Mouse (Mus musculus) stomach, postnatal 0 days (tissue): ENCODE data around the gene Bcl2l13. TPM values are rescaled to one million over a fixed set of nuclear protein-coding genes. Genes with fewer than 3 reads are reported as not detected.
A peak's percentile ranks its signal among the peaks of the same experiment; 100 is the strongest.

Experiments
- ATAC-seq: fragments of 200-750 bp; cut with Nextera tagmentation; 2 replicates; pipeline ENCODE4 v1.8.0; 2017; ENCODE audit not compliant: low FRiP score, low TSS enrichment
- DNase-seq: peaks from one replicate; pipeline ENCODE4 v3.0.0-alpha.2; 2016; ENCODE audit warnings: low spot score
- H3K27ac ChIP-seq: fragments of 300-500 bp; sonication (generic); replicated peaks from 2 replicates; pipeline ENCODE4 v1.5.1; 2014; ENCODE audit warnings: mild to moderate bottlenecking, control low read depth
- H3K27me3 ChIP-seq: fragments of 300-500 bp; sonication (generic); 2 replicates; pipeline ENCODE4 v1.6.1; 2014; ENCODE audit warnings: low read length; ENCODE audit not compliant: control insufficient read depth, insufficient read depth
- H3K36me3 ChIP-seq: fragments of 300-500 bp; sonication (generic); 2 replicates; pipeline ENCODE4 v1.6.1; 2014; ENCODE audit warnings: low read length, mixed read lengths; ENCODE audit not compliant: control insufficient read depth, insufficient read depth
- H3K4me1 ChIP-seq: fragments of 300-500 bp; sonication (generic); replicated peaks from 2 replicates; pipeline ENCODE4 v1.6.1; 2014; ENCODE audit warnings: antibody characterized with exemption; ENCODE audit not compliant: control insufficient read depth, insufficient read depth
- H3K4me2 ChIP-seq: fragments of 300-500 bp; sonication (generic); replicated peaks from 2 replicates; pipeline ENCODE4 v1.6.1; 2014; ENCODE audit warnings: low read depth, mild to moderate bottlenecking, control low read depth, moderate library complexity
- H3K4me3 ChIP-seq: fragments of 300-500 bp; sonication (generic); 2 replicates; pipeline ENCODE4 v1.5.1; 2014; ENCODE audit warnings: low read depth, low read length, control low read depth
- H3K9ac ChIP-seq: fragments of 300-500 bp; sonication (generic); 2 replicates; pipeline ENCODE4 v1.6.1; 2014; ENCODE audit warnings: mild to moderate bottlenecking, low read length, control low read depth, mixed read lengths
- H3K9me3 ChIP-seq: fragments of 300-500 bp; sonication (generic); 2 replicates; pipeline ENCODE4 v1.6.1; 2016; ENCODE audit warnings: low read length; ENCODE audit not compliant: control insufficient read depth
- CTCF ChIP-seq: IDR thresholded peaks from 2 replicates; pipeline ENCODE4 v1.5.1; 2016; ENCODE audit warnings: antibody characterized with exemption, low read depth, mild to moderate bottlenecking, moderate library complexity
- EP300 ChIP-seq: optimal IDR thresholded peaks from 2 replicates; pipeline ENCODE3; 2016; ENCODE audit warnings: antibody characterized with exemption
- WGBS: fragments of 180-500 bp; shearing (Covaris S2); extraction: QIAGEN DNeasy Blood & Tissue Kit; methylation state at CpG from one replicate; pipeline ENCODE4 v1.1.7; 2014; 5-methylcytosine and 5-hydroxymethylcytosine counted together
- polyA plus RNA-seq: library from polyadenylated mRNA; unstranded; fragments of >200 nt; fragmentation: Nextera tagmentation; extraction: Ambion mirVana; gene quantifications from 2 replicates; pipeline ENCODE4 v1.2.1, GENCODE M21; 2015

Gene Bcl2l13
- polyA plus RNA-seq, 1 experiment from 2014 or later, result 18.4 TPM

DNA sequence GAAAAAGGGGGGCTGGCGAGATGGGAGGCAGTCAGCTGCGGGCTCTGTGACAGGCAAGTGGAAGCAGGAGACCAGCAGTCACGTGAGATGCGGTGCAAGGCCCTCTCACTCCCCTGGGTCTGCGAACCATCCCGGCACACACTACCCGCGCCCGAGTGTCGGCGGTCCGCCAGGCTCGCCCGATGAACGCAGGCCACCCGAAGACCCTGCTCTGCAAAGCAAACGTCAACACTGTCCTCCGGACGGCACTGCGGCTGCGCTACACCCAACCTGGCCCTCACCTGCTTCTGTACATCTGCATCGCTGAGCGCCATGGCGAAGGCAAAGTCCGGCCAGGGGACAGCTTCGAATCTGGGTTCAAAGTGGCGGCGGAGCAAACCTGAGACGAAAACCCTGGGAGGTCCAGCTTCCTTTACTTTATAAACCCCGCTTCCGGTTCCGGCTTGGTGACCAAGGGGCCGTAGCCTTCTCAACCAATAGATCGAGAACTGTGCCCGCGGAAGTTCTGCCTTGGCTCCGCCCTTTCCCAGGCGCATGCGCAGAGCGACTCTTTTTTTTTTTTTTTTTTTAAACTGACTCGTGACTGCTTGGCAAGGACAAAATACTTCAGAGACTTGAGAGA, 13.6 kb upstream of the Bcl2l13 start, which contains the start of gene Atp6v1e1:
Atp6v1e1 (minus strand) TSS at position 487 of the 622 bp plus-strand sequence.
- H3K4me2 ChIP-seq, result peak within 1 kb of the TSS; percentile 62
- no peaks in the 10 kb centered on the region for H3K9me3 ChIP-seq
- H3K27ac ChIP-seq, result peak within 1 kb of the TSS; percentile 98
- DNase-seq (peak; percentile 96), ATAC-seq (peak; percentile 98)
- H3K36me3 ChIP-seq, result peaks cover 5% of the 10 kb centered on the region
- no peaks in the 10 kb centered on the region for H3K4me1 ChIP-seq
- under 1% methylated on average over 41 of the region's 41 CpGs for WGBS
- no peaks in the 10 kb centered on the region for H3K27me3 ChIP-seq
- peak within 1 kb of the TSS; percentile 89 for H3K9ac ChIP-seq
- TF ChIP-seq EP300, result peak; percentile 67
- TF ChIP-seq CTCF, result peak; percentile 12; the same call in 1 of the 2 replicates
- H3K4me3 ChIP-seq, result peak within 1 kb of the TSS; percentile 88

DNA sequence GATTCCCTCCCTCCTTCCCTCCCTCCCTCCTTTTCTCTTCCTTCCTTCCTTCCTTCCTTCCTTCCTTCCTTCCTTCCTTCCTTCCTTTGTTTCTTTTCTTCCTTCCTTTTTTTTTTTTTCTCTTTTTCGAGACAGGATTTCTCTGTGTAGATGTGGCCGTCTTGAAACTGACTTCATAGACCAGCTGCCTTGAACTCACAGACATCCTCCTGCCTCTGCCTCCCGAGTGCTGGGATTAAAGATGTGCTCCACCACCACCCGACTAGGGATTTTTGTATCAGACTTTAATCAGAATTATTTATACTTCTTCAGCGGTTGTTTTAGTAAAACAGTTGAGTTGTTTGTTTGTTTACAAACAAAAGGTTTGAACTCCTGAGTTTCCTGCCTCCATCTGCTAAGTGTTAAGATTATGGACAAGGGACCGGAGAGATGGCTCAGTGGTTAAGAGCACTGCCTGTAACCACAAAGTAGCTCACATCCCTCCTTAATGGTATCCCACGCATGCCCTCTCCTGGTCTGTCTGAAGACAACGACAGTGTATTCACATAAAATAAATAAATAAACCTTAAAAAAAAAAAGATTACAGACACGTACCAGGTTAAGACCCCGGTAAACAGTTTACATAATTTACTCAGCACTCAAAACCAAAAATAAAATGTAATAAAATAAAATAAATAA, 12.9 kb upstream of the Bcl2l13 start:
- H3K36me3 ChIP-seq, result no peaks in the 10 kb centered on the region
- 62% methylated on average over 10 of the region's 10 CpGs for WGBS
- H3K9me3 ChIP-seq, result no peaks in the 10 kb centered on the region
- no peaks in the 10 kb centered on the region for H3K4me1 ChIP-seq
- no peak for DNase-seq
- no peak overlapping the region for H3K9ac ChIP-seq
- H3K4me3 ChIP-seq, result peak overlapping the region; percentile 88
- no peaks in the 10 kb centered on the region for H3K27me3 ChIP-seq
- H3K4me2 ChIP-seq, result peak overlapping the region; percentile 33
- TF ChIP-seq EP300 (no peak), CTCF (peak; percentile 46)
- H3K27ac ChIP-seq, result 0 out of 2 replicates have a peak overlapping the region, but pooled peaks have one; percentile 26
- no peak for ATAC-seq

DNA sequence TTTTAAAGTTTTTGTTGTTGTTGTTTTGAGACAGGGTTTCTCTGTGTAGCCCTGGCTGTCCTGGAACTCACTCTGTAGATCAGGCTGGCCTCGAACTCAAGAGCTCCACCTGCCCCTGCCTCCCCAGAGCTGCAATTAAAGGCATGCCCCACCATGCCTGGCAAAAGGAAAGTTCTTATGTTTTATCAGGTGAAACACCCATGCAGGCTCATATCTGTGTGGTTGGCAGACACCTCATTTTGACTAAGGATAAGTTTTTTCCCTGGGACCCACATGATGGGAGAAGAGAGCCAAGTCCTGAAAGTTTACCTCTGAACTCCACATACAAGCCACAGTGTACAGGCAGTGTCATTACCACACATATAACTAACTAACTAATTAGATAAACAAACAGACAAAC, 6.0 kb upstream of the Bcl2l13 start:
- WGBS, result 54% methylated on average over 1 of the region's 1 CpGs
- H3K9me3 ChIP-seq, result no peaks in the 10 kb centered on the region
- DNase-seq (no peak), ATAC-seq (no peak)
- no peak overlapping the region for H3K4me2 ChIP-seq
- TF ChIP-seq CTCF, result no peak
- no peak for TF ChIP-seq EP300
- H3K4me1 ChIP-seq, result no peaks in the 10 kb centered on the region
- no peak overlapping the region for H3K27ac ChIP-seq
- H3K36me3 ChIP-seq, result no peaks in the 10 kb centered on the region
- no peak overlapping the region for H3K9ac ChIP-seq
- no peaks in the 10 kb centered on the region for H3K27me3 ChIP-seq
- H3K4me3 ChIP-seq, result no peak overlapping the region

DNA sequence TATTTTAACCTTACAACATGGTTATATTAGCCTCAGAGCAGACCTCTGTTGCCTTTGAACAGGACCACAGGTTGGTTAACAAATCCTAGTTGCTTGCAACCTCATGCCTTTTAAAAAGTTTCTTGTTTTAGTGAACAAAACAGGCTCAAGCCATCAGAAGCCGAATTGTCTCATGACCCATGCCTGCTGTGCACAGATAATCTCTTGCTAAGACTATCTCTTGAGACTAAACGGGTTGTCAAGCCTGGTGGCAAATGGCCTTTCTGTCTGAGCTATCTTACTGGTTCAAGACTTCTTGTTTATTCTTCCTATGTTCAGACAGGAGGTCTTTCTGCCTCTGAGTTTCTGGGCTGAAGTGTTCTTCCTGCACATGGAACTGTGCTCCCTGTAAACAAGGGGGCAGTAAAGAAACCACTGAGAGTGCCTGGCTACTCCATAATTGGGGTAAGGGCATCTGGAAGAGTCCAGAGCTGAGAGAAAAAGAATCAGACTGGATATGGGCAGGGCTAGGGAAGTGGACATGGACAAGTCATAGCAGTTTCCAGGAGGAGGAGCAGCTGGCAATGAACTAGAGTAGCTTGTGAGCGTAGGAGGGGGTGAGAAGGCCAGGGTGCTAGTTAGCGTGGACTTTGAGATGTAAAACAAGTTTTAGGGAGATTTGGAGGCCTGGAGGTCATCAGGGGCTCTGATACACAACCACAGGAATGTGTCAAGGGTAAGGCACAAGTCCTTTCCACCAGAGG, 5.0 kb upstream of the Bcl2l13 start:
- Histone ChIP-seq H3K27me3 (no peaks in the 10 kb centered on the region), H3K27ac (peak overlapping the region; percentile 50), H3K36me3 (no peaks in the 10 kb centered on the region), H3K4me3 (no peak overlapping the region), H3K4me2 (no peak overlapping the region), H3K9ac (no peak overlapping the region), H3K9me3 (no peaks in the 10 kb centered on the region), H3K4me1 (no peaks in the 10 kb centered on the region)
- no peak for TF ChIP-seq EP300
- TF ChIP-seq CTCF, result no peak
- WGBS, result 50% methylated on average over 4 of the region's 4 CpGs
- ATAC-seq, result peak; percentile 33; the same call in 1 of the 2 replicates
- DNase-seq, result no peak

DNA sequence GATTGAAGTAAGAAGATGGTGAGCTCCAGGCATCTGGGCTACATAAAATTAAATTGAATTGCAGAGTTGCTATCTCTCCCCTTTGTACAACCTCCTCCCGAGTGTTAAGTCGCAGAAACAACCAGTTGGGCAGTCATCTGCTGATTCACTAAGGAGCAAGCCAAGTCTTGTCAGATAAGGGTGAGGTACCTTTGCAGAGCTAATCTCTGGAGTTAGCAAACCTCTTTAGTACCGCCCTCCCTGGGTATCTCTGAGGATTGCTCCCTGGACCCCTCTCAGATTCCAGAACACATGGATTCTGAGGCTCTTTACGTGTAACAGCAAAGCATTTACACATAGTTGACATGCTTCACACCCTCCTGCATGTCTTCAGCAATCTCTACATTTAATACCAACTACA, 3.9 kb upstream of the Bcl2l13 start:
- 51% methylated on average over 4 of the region's 4 CpGs for WGBS
- H3K9me3 ChIP-seq, result no peaks in the 10 kb centered on the region
- no peak overlapping the region for H3K4me3 ChIP-seq
- no peaks in the 10 kb centered on the region for H3K36me3 ChIP-seq
- H3K4me1 ChIP-seq, result no peaks in the 10 kb centered on the region
- H3K27me3 ChIP-seq, result no peaks in the 10 kb centered on the region
- no peak for DNase-seq
- peak overlapping the region; percentile 76 for H3K27ac ChIP-seq
- no peak overlapping the region for H3K4me2 ChIP-seq
- TF ChIP-seq EP300, result peak; percentile 34
- 0 out of 2 replicates have a peak, but pooled peaks have one; percentile 9 for TF ChIP-seq CTCF
- no peak for ATAC-seq
- H3K9ac ChIP-seq, result no peak overlapping the region
